Mouse (Mus musculus) ovary, adult 18-20 months (tissue): ENCODE data around the gene Cby3.

Experiments used
- DNase-seq: peaks from one replicate; pipeline ENCODE4 v3.0.0; 2022; ENCODE audit warnings: low spot score, mixed read lengths

Gene Cby3

DNA sequence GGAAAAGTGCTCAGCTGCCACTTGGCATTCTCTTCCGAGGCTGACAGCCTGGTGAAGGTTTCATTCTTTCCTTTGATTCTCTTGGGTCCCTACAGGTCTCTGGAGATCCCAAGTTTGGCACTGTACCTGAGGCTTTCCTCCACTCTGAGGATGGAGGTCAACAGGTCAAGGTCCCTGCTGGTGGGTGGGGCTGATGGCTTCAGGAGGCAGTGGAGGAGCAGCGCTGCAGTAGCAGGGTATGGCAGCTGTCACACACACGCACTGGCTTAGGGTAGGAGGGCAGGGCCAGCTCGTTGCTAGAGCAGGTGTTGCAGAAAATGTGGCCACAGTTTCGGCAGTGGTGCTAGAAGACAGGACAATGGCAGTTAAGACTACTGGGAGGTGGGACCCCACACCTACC lies 35.4 kb downstream of the Cby3 start:
- no peak for DNase-seq

DNA sequence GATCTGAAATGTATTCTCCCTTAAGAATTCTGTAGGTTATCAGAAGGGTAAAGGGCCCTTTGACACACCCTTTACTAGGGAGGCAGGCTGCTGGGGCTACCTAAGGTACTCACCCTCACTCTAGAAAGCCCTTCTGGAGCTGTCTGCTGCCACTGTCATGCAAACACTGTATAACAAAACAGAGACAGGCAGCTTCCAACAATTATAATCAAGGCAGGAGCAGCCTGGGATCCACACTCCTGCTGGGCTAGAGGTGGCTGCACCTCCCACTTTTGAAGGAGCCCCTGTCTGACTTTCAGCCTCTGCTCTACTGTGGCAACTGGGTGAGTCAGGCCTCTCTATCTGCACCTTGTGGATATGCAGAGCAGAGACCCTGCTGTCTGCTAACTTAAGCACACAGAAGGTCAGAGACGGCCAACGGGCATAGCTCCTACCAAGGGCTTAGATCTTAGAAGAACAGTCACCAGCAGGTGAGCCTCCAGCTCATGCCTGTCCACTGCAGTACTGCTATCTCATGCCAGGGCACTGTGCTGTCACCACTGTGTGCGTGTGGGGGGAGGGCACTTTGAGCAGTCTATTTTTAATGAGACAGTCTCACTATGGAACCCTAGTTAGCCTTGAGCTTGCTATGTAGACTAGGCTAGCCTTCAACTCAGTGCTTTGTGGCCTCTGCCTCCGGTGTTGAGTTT lies 37.2 kb downstream of the Cby3 start:
- DNase-seq = no peak

DNA sequence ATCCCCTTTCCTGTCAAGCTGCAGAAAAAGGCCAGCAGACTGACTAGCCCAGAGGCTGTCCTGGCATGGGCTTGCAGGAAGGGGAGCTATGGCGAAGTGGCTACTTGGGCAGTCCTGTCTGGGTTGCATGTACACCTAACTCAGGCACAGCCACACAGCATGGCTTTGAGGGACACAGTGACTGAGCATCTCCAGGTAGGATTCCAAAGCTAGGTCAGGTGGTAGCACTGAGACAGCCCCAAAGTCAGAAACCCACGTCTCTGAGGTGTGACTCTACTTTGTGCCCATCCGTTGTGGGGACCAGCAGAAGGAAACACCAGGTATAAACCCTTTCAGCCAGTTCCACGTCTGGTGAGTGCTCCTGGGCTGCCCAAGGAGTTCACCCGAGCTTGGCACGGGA lies 39.0 kb downstream of the Cby3 start:
- DNase-seq = no peak

- no peak for DNase-seq
Measured at GRCm38 (mm10) chr11:50394731-50395130, 40.5 kb downstream of the Cby3 start.

- DNase-seq = no peak
Measured at GRCm38 (mm10) chr11:50396766-50397307, 42.6 kb downstream of the Cby3 start.

- DNase-seq = no peak
Measured at GRCm38 (mm10) chr11:50397316-50397715, 43.1 kb downstream of the Cby3 start.

DNA sequence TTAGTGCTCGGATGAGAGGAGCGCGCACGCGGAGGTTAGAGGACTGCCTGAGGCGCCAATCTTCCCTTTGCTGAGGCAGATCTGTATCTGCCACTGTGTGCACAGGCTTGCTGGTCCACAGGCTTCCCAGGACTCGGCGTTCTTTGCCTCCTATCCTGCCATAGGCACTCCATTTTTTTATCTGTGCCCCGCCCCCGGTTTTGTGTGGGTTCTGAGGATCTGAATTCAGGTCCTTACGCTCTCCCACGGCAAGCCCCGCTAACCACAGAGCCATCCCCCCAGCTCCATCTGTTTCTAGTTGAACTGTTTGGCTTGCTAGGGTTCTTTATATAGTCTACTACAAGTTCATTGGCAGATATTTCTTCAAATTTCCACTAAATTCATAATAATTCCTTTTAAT lies 44.5 kb downstream of the Cby3 start:
- no peak for DNase-seq

GRCm38 (mm10) chr11:50402481-50402880 lies 48.2 kb downstream of the Cby3 start:
- DNase-seq = no peak

- peak; percentile 68 for DNase-seq
Measured at GRCm38 (mm10) chr11:50403367-50404014, 49.2 kb downstream of the Cby3 start.

DNA sequence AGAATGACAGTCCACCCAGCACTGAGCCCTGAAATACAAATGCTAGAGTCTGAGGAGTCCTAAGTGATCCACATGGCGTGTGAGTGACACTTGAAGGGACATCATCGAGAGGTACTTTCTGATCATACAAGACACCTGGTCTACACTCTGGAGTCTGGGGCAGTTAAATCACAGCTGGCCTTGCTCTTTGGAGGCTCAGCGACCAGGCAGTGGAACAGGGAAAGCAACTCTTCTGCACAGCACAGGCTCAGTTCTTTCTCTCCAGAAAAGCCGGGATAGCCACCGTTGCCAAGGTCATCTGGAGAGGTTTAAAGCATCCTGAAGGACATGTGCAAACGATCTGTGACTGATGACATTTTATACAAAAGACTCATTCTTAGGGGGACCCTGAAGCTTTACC lies 53.0 kb downstream of the Cby3 start:
- no peak for DNase-seq
